Mouse (Mus musculus): ENCODE measurements around the gene Slc35e4. TPM values are rescaled to one million over a fixed set of nuclear protein-coding genes. Genes with fewer than 3 reads are reported as not detected.
A peak's percentile ranks its signal among the peaks of the same experiment; 100 is the strongest.

Gene Slc35e4
- total and polyA plus RNA-seq, 2 experiments from 2014 or later: 3.2 to 9.8 TPM

- Histone ChIP-seq H3K9ac (replicated peaks; ENCODE audit: low read depth, low read length) (peak overlapping the region; percentile 39; the same call in 1 of the 2 replicates), H3K4me1 (ENCODE audit: control insufficient read depth, insufficient read depth) (peaks cover 15% of the 10 kb centered on the region), H3K4me2 (ENCODE audit: low read depth, low read length) (peak overlapping the region; percentile 85), H3K4me3 (ENCODE audit: low read depth, low read length) (peak overlapping the region; percentile 51), H3K27ac (ENCODE audit: low read depth) (0 out of 2 replicates have a peak overlapping the region, but pooled peaks have one; percentile 43), H3K9me3 (replicated peaks; ENCODE audit: control insufficient read depth, low read length) (no peaks in the 10 kb centered on the region), H3K27me3 (ENCODE audit: control insufficient read depth, insufficient read depth, low read length) (0 out of 2 replicates have a peak, but pooled peaks cover 6% of the 10 kb centered on the region), H3K36me3 (replicated peaks; ENCODE audit: control insufficient read depth, insufficient read depth, low read length) (no peaks in the 10 kb centered on the region)
- 73% methylated on average over 19 of the region's 19 CpGs for WGBS
- no peak for TF ChIP-seq EP300 (IDR thresholded peaks at IDR 0.05; ENCODE audit: low read depth)
- TF ChIP-seq CTCF (IDR thresholded peaks at IDR 0.05; ENCODE audit: low read depth): no peak
- peak; percentile 9; the same call in 1 of the 2 replicates for ATAC-seq (ENCODE audit: insufficient read depth, low read depth)
- DNase-seq (ENCODE audit: low spot score): no peak
Measured at GRCm38 (mm10) chr11:3862661-3863453, 51.6 kb downstream of the Slc35e4 start.

DNA sequence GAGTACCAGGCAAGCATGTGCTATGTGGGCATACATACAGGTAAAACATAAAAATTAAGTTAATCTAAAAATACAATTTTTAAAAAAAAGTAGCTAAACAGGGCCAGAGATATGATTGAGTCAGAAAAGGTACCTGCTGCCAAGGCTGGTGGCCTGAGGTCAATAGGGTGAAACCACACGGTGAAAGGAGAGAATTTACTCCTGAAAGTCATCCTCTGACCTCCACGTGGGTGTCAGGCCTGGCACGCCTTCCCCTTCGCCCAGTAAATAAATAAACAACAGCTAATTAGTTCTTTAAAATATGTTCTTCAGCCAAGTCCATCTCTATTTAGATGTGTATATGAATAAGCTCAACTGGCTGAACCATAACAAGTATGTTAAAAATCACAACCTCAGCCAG is 54.1 kb downstream of the Slc35e4 start:
- no peaks in the 10 kb centered on the region for H3K36me3 ChIP-seq (replicated peaks; ENCODE audit: control insufficient read depth, insufficient read depth, low read length)
- TF ChIP-seq CTCF (IDR thresholded peaks at IDR 0.05; ENCODE audit: low read depth) (no peak), EP300 (IDR thresholded peaks at IDR 0.05; ENCODE audit: low read depth) (no peak)
- DNase-seq (ENCODE audit: low spot score) (no peak), ATAC-seq (ENCODE audit: insufficient read depth, low read depth) (no peak)
- WGBS: 70% methylated on average over 4 of the region's 4 CpGs
- H3K9ac ChIP-seq (replicated peaks; ENCODE audit: low read depth, low read length): no peak overlapping the region
- H3K4me3 ChIP-seq (ENCODE audit: low read depth, low read length): no peak overlapping the region
- 0 out of 2 replicates have a peak, but pooled peaks cover 5% of the 10 kb centered on the region for H3K27me3 ChIP-seq (ENCODE audit: control insufficient read depth, insufficient read depth, low read length)
- no peak overlapping the region for H3K27ac ChIP-seq (ENCODE audit: low read depth)
- no peaks in the 10 kb centered on the region for H3K9me3 ChIP-seq (replicated peaks; ENCODE audit: control insufficient read depth, low read length)
- no peak overlapping the region for H3K4me2 ChIP-seq (ENCODE audit: low read depth, low read length)
- H3K4me1 ChIP-seq (ENCODE audit: control insufficient read depth, insufficient read depth): peaks cover 17% of the 10 kb centered on the region

GRCm38 (mm10) chr11:3859778-3860177 is 54.7 kb downstream of the Slc35e4 start:
- 88% methylated on average over 4 of the region's 4 CpGs for whole genome bisulfite sequencing
- H3K4me1 ChIP-seq (ENCODE audit: control insufficient read depth, insufficient read depth): peaks cover 17% of the 10 kb centered on the region
- no peak overlapping the region for H3K4me3 ChIP-seq (ENCODE audit: low read depth, low read length)
- H3K27me3 ChIP-seq (ENCODE audit: control insufficient read depth, insufficient read depth, low read length): 0 out of 2 replicates have a peak, but pooled peaks cover 3% of the 10 kb centered on the region
- no peak overlapping the region for H3K4me2 ChIP-seq (ENCODE audit: low read depth, low read length)
- DNase-seq (ENCODE audit: low spot score): no peak
- H3K9me3 ChIP-seq (replicated peaks; ENCODE audit: control insufficient read depth, low read length): no peaks in the 10 kb centered on the region
- H3K9ac ChIP-seq (replicated peaks; ENCODE audit: low read depth, low read length): no peak overlapping the region
- TF ChIP-seq EP300 (IDR thresholded peaks at IDR 0.05; ENCODE audit: low read depth): no peak
- no peak for TF ChIP-seq CTCF (IDR thresholded peaks at IDR 0.05; ENCODE audit: low read depth)
- ATAC-seq (ENCODE audit: insufficient read depth, low read depth): no peak
- no peak overlapping the region for H3K27ac ChIP-seq (ENCODE audit: low read depth)
- no peaks in the 10 kb centered on the region for H3K36me3 ChIP-seq (replicated peaks; ENCODE audit: control insufficient read depth, insufficient read depth, low read length)

DNA sequence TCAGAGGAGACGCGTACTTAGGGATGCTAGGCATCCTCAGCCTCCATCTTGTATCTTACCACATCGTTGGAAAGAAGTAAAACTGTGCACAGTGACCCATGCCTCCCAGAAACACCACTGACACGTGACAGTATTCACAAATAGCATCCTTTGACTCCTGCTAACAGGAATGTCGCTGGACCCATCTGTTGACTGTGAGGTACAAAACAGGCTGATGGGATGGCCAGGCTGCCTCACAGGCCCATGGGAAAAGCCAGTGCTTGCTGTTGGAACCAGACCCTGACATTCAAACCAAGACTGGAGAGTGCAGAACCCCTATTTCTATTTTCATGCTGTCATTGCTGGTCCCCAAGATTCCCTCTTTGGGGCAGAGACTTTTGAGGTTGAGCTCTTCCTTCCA is 56.6 kb downstream of the Slc35e4 start:
- Histone ChIP-seq H3K27ac (ENCODE audit: low read depth) (no peak overlapping the region), H3K36me3 (replicated peaks; ENCODE audit: control insufficient read depth, insufficient read depth, low read length) (no peaks in the 10 kb centered on the region), H3K27me3 (ENCODE audit: control insufficient read depth, insufficient read depth, low read length) (no peaks in the 10 kb centered on the region), H3K4me1 (ENCODE audit: control insufficient read depth, insufficient read depth) (peaks cover 10% of the 10 kb centered on the region), H3K9me3 (replicated peaks; ENCODE audit: control insufficient read depth, low read length) (no peaks in the 10 kb centered on the region), H3K4me3 (ENCODE audit: low read depth, low read length) (no peak overlapping the region), H3K4me2 (ENCODE audit: low read depth, low read length) (no peak overlapping the region), H3K9ac (replicated peaks; ENCODE audit: low read depth, low read length) (no peak overlapping the region)
- TF ChIP-seq CTCF (IDR thresholded peaks at IDR 0.05; ENCODE audit: low read depth) (no peak), EP300 (IDR thresholded peaks at IDR 0.05; ENCODE audit: low read depth) (no peak)
- DNase-seq (ENCODE audit: low spot score) (no peak), ATAC-seq (ENCODE audit: insufficient read depth, low read depth) (no peak)
- 62% methylated on average over 5 of the region's 5 CpGs for WGBS

Other genes starting within 250 kb of the Slc35e4 start
- gene Osbp2, start 50.8 kb downstream of the Slc35e4 start, total RNA-seq (2014; rRNA removed; ENCODE audit: low replicate concordance): 6.3 and 8.9 TPM in 2 replicates
- 2.9 TPM in 2 replicates for gene Osbp2, start 50.8 kb downstream of the Slc35e4 start, polyA plus RNA-seq (2015; fragmentation: Nextera tagmentation; extraction: Ambion mirVana)
- not detected in 2 replicates for gene 4921536K21Rik, start 19.6 kb downstream of the Slc35e4 start, total RNA-seq (2014; rRNA removed; ENCODE audit: low replicate concordance)
- gene 4921536K21Rik, start 19.6 kb downstream of the Slc35e4 start, polyA plus RNA-seq (2015; fragmentation: Nextera tagmentation; extraction: Ambion mirVana): 0.11 and 0.12 TPM in 2 replicates
- gene Dusp18, start 19.4 kb downstream of the Slc35e4 start, total RNA-seq (2014; rRNA removed; ENCODE audit: low replicate concordance): 10.4 and 14.8 TPM in 2 replicates
- 9.8 and 16.5 TPM in 2 replicates for gene Dusp18, start 19.4 kb downstream of the Slc35e4 start, polyA plus RNA-seq (2015; fragmentation: Nextera tagmentation; extraction: Ambion mirVana)
- 110 and 113 TPM in 2 replicates for gene Tcn2, start 17.5 kb upstream of the Slc35e4 start, total RNA-seq (2014; rRNA removed; ENCODE audit: low replicate concordance)
- 67.2 and 67.4 TPM in 2 replicates for gene Tcn2, start 17.5 kb upstream of the Slc35e4 start, polyA plus RNA-seq (2015; fragmentation: Nextera tagmentation; extraction: Ambion mirVana)
- gene Pes1, start 49.3 kb upstream of the Slc35e4 start, total RNA-seq (2014; rRNA removed; ENCODE audit: low replicate concordance): 24.9 and 39.7 TPM in 2 replicates
- gene Pes1, start 49.3 kb upstream of the Slc35e4 start, polyA plus RNA-seq (2015; fragmentation: Nextera tagmentation; extraction: Ambion mirVana): 28.8 and 29.8 TPM in 2 replicates
- not detected in 2 replicates for gene 4930556J24Rik, start 62.1 kb upstream of the Slc35e4 start, total RNA-seq (2014; rRNA removed; ENCODE audit: low replicate concordance)
- not detected in 2 replicates for gene 4930556J24Rik, start 62.1 kb upstream of the Slc35e4 start, polyA plus RNA-seq (2015; fragmentation: Nextera tagmentation; extraction: Ambion mirVana)
- 0.81 TPM in 1 of 2 replicates, not detected in the other for gene Gal3st1, start 69.0 kb upstream of the Slc35e4 start, total RNA-seq (2014; rRNA removed; ENCODE audit: low replicate concordance)
- gene Gal3st1, start 69.0 kb upstream of the Slc35e4 start, polyA plus RNA-seq (2015; fragmentation: Nextera tagmentation; extraction: Ambion mirVana): 0.14 and 0.37 TPM in 2 replicates
- not detected in 2 replicates for gene Sec14l4, start 116.8 kb upstream of the Slc35e4 start, total RNA-seq (2014; rRNA removed; ENCODE audit: low replicate concordance)
- gene Sec14l4, start 116.8 kb upstream of the Slc35e4 start, polyA plus RNA-seq (2015; fragmentation: Nextera tagmentation; extraction: Ambion mirVana): 0.14 TPM in 1 of 2 replicates, not detected in the other
- gene Sec14l3, start 150.2 kb upstream of the Slc35e4 start, total RNA-seq (2014; rRNA removed; ENCODE audit: low replicate concordance): not detected in 2 replicates
- 0.20 and 4.0 TPM in 2 replicates for gene Sec14l3, start 150.2 kb upstream of the Slc35e4 start, polyA plus RNA-seq (2015; fragmentation: Nextera tagmentation; extraction: Ambion mirVana)
- 47.0 and 64.0 TPM in 2 replicates for gene Mtfp1, start 180.8 kb upstream of the Slc35e4 start, total RNA-seq (2014; rRNA removed; ENCODE audit: low replicate concordance)
- gene Mtfp1, start 180.8 kb upstream of the Slc35e4 start, polyA plus RNA-seq (2015; fragmentation: Nextera tagmentation; extraction: Ambion mirVana): 57.8 and 63.6 TPM in 2 replicates
- 0.27 and 1.8 TPM in 2 replicates for gene Sec14l2, start 208.8 kb upstream of the Slc35e4 start, total RNA-seq (2014; rRNA removed; ENCODE audit: low replicate concordance)
- gene Sec14l2, start 208.8 kb upstream of the Slc35e4 start, polyA plus RNA-seq (2015; fragmentation: Nextera tagmentation; extraction: Ambion mirVana): 0.41 and 0.49 TPM in 2 replicates
- 21.3 and 36.1 TPM in 2 replicates for gene Rnf215, start 220.5 kb upstream of the Slc35e4 start, total RNA-seq (2014; rRNA removed; ENCODE audit: low replicate concordance)
- gene Rnf215, start 220.5 kb upstream of the Slc35e4 start, polyA plus RNA-seq (2015; fragmentation: Nextera tagmentation; extraction: Ambion mirVana): 17.4 and 17.6 TPM in 2 replicates
- gene Ccdc157, start 245.6 kb upstream of the Slc35e4 start, total RNA-seq (2014; rRNA removed; ENCODE audit: low replicate concordance): 4.5 and 6.5 TPM in 2 replicates
- gene Ccdc157, start 245.6 kb upstream of the Slc35e4 start, polyA plus RNA-seq (2015; fragmentation: Nextera tagmentation; extraction: Ambion mirVana): 2.7 and 2.8 TPM in 2 replicates
- 14.0 and 20.6 TPM in 2 replicates for gene Sf3a1, start 245.7 kb upstream of the Slc35e4 start, total RNA-seq (2014; rRNA removed; ENCODE audit: low replicate concordance)
- 16.4 and 16.7 TPM in 2 replicates for gene Sf3a1, start 245.7 kb upstream of the Slc35e4 start, polyA plus RNA-seq (2015; fragmentation: Nextera tagmentation; extraction: Ambion mirVana)

Data from heart, postnatal 0 days (tissue).